Mouse (Mus musculus): Measurements from ENCODE around the gene Marveld1. TPM values are rescaled to one million over a fixed set of nuclear protein-coding genes. Genes with fewer than 3 reads are reported as not detected.

The Marveld1 gene
- total RNA-seq (2015; ENCODE audit: low replicate concordance): 0.84 and 2.2 TPM in 2 replicates
- 1.9 and 3.9 TPM in 2 replicates for total RNA-seq (2017; ENCODE audit: low replicate concordance)

DNA sequence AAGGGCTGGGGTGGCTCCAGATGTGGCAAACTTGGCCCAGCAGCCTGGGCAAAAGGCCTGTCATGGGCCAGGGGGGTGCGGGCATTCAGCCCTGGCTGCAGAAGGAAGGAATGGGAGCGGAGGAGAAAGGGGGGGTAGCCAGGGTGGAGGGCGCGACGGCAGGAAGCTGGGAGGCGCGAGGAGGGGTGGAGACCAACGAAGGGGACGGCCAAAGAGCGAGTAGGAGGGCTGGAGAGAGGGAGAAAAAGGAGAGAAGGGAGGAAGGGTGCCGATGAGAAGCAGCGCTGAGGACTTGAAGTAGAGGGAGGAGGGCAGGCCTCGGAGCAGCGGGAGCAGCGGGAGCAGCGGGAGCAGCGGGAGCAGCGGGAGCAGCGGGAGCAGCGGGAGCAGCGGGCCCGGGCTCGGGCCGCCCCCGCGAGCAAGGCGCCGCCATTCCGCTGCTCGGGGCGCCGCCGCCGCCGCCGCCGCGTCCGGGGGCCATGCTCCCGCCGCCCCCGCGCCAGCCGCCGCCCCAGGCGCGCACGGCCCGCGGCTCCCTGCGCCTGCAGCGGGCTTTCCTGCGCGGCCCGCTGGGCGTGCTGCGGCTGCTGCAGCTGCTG is at the start of gene Marveld1:
Gene Marveld1, plus strand, starts transcription at position 231 of the 599 bp plus-strand sequence.
- ATAC-seq (replicated peaks; ENCODE audit: low FRiP score, poor library complexity, severe bottlenecking): no peak

DNA sequence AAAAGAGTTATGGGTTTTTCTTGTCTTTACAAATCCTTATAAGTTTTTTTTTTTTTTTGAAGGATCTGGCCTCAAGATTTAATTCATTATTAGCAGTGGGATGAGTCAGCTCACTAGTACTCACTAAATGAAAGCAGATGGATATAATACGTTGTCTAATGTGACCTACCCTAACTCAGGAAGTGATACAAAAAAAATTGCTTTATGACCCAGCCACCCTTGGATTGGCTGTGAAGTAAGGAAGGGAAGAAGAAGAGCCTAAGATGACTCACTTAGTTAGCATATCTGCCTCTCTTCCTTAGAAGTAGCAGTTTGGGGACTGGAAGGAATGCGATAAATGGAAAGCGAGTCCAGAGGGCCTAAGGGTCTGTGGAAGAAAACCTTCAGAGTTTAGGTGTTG is 47.8 kb upstream of the Marveld1 start:
- ATAC-seq (replicated peaks; ENCODE audit: low FRiP score, poor library complexity, severe bottlenecking): no peak

DNA sequence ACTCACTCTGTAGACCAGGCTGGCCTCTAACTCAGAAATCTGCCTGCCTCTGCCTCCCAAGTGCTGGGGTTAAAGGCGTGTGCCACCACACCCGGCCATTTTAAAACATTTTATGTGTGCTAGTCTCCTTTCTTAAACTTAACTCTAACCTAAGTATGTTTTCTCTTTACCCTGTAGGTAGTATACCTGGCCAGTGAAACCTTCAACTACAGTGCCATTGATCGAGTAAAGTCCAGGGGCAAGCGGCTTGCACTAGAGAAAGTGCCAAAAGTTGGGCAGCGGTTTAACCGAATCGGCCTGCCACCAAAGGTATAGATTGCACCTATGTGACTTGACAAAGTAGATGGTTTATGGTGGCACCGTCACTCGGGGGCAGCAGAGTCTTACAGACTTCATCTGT is 42.5 kb upstream of the Marveld1 start:
- no peak for ATAC-seq (replicated peaks; ENCODE audit: low FRiP score, poor library complexity, severe bottlenecking)

DNA sequence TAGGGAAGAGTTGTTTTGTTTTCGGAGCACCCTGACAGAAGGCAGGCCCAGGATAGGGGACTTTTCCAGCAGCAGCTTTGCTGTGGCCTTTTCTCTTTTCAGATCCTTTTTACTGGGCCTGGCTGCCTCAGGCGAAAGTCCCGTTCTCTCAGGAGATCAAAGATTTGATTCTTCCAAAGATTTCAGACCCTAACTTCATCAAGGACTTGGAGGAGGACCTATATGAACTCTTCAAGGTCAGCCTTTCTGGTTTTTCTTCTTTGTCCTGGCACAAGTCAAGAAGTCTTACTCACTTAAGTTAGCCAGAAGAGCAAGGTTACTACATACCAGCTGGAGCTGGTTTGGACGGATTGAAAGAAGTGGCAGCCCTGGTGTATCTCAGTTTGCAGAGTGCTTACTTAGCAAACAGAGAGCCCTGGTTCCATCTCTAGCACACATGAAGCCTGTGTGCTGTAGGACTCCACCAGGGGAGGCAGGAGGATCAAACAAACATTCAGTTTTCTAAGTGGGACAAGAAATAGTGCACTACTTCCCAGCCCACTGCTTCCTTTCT is 31.3 kb upstream of the Marveld1 start:
- ATAC-seq (replicated peaks; ENCODE audit: low FRiP score, poor library complexity, severe bottlenecking): no peak

DNA sequence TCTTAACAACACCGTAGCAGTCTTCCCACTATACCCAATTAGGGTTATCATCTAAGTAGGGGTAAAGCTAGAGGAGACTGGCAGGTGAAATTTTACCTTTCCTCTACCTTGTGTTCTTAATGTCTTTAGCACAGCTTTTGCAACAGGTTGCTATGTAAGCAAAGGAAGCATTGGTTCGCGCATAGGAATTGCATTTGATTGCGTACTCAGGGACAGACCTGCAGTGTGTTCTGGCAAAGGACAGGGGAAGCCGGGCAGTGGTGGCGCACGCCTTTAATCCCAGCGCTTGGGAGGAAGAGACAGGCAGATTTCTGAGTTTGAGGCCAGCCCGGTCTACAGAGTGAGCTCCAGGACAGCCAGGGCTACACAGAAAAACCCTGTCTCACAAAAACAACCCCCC is 29.1 kb upstream of the Marveld1 start:
- no peak for ATAC-seq (replicated peaks; ENCODE audit: low FRiP score, poor library complexity, severe bottlenecking)

DNA sequence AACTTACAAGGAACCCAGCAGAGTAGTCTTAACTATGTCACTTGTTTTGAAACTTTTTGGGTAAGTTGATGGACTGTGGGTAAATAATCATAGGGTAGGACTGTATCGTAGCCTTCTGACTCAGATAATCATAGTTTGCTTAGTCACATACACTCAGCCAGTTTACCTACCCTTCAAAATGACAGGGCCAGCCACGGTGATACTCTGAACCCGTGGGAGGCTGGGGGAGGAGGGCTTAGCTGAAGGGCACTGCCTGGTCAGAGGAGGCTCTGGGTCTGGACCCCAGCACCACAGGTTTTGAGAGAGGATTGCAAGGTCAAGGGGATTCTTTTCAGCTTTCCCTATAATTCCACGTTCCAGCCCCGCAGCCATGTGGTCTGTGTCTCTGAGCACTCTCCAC is 28.6 kb upstream of the Marveld1 start:
- ATAC-seq (replicated peaks; ENCODE audit: low FRiP score, poor library complexity, severe bottlenecking): no peak

DNA sequence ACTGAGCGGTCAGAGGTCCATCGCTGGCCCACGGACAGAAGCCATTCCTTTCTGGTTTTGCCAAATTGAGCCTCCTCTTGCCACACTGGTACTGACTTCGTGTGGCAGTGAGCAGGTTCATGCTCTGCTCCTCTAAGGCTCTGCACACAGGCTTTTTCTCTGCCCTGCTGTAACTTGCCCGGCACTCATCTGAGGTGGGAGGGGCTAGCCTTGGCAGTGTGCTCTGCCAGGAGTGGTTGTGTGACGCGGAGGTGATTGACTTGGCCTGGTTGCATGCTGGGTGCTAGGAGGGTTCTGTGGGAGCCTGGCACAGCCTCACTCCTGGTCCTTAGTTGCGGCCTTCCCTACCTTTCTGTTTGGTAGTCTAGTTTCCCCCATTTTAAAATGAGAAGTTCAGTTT is 26.7 kb upstream of the Marveld1 start:
- ATAC-seq (replicated peaks; ENCODE audit: low FRiP score, poor library complexity, severe bottlenecking): no peak

DNA sequence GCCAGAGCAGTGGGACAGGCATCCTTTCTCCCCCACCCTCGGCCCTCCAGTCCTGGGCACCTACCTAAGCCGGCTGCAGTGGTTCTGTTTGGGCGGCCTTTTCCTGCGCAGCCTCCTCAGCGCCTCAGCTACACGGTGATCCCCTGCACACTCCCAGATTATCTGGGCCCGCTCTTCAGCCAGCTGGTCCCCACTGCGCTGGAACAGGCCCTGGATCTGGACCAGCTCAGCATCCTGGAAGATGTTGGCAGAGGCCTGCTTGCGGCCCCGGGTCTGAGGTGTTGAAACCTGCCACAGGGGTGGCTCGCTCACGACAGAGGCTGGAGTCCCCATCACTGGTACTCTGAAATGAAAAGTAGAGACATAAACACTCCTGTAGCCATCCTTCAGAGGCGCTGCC is 22.5 kb upstream of the Marveld1 start:
- no peak for ATAC-seq (replicated peaks; ENCODE audit: low FRiP score, poor library complexity, severe bottlenecking)

DNA sequence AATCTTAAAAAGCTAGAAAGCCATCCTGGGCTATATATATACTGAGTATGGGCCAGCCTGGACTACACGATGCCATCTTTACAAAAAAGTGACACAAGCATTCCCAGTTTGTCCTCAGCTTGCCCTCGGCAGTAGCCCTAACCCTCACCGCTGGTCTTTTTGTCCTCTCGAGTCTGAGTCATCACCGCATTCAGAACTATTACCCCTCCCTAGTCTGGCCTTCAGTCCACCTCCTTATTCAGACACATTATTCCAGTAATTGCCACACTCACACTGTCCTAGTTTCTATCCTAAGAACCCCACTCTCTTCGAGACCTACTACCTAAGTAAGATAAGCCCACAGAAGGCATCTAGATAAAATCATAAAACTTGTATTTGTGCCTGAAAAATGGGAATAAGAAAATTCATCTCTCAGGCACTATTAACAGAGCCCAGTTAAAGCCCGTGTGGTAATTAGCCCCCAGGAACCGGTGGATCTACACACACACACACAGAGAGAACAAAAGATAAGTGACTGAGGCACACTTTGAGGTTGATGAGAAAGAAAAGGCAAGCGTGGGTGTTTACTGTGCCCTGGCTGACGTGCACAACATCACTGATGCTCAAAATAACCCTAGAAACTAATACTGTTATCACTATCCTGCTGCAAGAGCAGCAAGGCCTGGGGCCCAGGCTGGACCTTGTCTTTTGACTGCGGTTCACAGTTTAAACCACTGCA is 21.5 kb upstream of the Marveld1 start:
- no peak for ATAC-seq (replicated peaks; ENCODE audit: low FRiP score, poor library complexity, severe bottlenecking)

DNA sequence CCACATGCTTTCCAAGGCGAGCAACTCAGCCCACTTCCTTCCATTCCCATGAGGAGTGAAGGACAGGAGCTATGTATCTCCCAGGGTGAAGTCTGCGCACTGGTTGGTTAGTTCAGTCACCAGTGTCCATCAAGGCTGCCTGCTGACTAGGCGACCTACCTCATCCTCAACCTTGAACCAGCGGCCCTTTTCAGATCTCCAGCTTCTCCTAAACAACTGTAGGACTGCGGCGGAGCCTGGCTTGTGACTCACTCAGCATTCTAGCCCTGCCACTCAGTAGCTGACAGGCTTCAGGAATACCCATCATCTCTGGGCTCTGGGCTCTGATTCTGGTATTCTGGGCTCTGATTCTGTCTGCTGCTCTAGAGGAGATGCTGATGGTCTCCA is 21.0 kb upstream of the Marveld1 start:
- no peak for ATAC-seq (replicated peaks; ENCODE audit: low FRiP score, poor library complexity, severe bottlenecking)

DNA sequence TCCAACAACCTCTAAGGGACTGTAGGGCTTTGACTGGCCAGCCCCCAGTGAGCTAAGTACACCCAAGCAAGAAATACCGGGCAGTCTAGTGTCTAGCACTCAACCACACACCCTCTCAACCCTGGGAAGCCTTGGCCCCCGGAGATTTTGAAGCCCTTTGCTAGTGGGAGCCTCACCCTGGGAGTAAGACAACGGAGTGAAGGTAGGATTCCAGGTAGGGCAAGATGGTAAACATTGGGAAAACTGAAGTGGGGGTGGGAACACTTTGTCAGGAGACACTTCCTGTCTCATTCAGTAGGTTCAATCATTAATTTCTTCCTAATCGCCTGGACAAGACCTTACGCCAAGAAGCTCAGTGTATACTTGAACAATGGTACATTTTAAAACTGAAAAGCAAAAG is 20.2 kb upstream of the Marveld1 start:
- no peak for ATAC-seq (replicated peaks; ENCODE audit: low FRiP score, poor library complexity, severe bottlenecking)

DNA sequence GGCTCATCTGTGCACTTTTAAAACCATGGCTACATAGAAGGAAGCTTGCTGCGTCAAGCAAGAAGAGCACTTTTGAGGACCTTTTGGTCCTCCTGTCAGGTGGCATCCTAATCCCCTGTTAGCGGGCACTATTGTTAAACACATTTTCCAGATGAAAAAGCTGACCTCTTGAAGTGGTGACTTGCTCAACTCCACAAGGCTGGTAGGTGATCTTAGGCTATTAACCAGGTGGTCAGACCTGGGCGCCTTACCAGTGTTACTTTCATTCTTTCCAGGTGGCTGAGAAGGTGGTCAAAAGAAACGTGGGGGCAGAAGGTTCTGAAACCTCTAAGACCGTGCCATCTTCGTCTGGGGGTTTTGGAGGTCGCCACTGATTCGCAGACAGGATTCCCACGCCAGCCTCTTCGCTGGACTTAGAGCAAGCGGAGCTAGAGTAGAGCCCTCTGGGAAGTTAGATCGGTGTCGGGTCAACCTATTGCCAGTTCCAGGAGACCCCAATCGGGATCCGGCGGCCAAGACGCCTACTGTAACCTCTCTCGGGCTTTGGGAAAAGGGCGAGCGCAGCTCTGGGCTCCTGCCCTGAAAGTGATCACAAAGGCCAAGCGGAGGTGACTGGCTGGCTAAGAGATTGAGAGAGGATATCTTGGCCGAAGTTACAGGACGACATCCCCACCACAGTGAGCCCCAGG is 19.0 kb upstream of the Marveld1 start:
- no peak for ATAC-seq (replicated peaks; ENCODE audit: low FRiP score, poor library complexity, severe bottlenecking)

DNA sequence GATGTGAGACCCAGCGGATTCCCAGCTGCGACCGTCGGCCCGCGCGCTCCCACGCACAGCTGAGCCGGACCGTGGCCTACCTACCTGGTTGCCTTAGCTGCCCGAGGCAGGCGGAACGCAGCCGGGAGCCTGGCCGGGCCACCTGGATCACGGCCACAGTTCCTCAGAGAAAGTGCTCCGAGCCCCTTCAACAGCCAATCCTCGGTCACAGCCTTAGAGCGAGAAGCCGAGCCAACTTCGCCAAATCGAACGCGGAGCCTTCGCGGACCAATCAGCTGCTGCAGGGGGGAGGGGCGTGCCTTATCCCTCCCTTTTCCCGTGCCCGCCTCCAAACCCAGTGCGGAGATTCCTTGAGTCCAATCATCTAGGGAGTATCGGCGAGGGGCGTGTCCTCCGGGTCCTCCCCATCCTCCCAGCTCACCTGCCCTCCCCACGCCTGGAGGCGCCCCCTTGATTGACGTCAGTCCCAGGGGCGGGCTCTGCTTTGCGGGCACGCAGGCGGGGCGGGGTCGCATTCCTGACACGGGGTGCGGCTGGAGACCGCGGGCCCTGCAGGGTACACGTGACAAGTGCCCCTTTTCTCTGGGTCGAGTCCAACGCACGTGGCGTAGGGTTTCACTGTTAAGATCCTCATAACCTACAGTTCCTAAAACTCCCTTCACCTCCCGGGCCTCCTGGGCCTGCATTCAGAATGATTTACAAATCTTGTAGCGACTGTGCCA is 18.3 kb upstream of the Marveld1 start, which contains the start of gene Avpi1:
Gene Avpi1, minus strand, starts transcription at position 273 of the 722 bp plus-strand sequence.
- peak; percentile 96 for ATAC-seq (replicated peaks; ENCODE audit: low FRiP score, poor library complexity, severe bottlenecking)

DNA sequence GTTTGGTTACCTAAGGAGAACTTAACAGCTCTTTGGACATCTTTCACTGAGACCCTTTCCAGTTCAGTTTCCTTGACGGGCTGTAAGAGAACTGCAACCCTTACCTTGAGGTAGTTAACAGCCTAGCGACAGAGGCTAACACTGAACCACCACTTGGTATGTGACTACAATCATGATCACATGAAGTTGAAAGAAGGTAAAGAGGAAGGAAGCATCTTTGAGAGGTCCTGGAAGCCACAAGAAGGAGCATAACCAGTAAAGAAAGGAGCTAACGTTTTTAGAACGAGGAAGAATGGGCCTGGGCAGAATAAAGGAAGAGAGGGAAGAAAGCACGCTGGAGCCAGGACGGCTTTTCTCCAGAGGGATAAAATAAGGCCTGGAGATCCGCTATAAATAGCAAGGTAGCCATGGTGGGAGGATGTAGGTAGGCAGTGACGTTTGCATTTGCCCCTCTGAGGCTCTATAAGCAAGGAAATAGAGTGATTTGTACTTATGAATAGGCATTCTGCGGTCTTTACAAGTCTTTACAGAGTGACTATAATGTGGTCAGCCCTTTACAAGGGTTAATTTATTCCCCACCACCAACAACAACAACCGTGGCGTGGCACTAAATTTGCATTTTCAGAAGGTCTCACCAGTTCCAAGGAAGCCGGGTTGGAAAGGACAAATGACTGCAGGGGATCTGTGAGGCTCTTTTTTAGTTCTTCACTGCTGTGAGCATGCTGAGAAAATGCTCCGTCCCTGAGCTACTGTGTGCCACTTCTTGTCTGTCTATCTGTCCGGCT is 17.5 kb upstream of the Marveld1 start:
- ATAC-seq (replicated peaks; ENCODE audit: low FRiP score, poor library complexity, severe bottlenecking): no peak

DNA sequence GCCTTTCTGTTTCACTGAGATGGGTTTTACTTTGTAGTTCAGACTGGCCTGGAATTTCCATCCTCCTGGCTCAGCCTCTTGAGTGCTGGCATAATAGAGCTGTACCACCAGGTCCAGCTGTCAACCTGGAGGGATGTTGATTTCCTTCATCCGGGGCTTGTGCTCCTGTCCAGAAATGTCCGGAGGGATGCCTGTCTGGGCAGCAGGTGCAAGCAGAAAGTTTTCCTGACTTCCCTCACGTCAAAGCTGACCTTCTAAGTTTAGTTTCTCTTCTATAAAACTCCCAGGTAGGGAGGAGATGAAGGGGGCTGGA is 16.9 kb upstream of the Marveld1 start:
- no peak for ATAC-seq (replicated peaks; ENCODE audit: low FRiP score, poor library complexity, severe bottlenecking)

DNA sequence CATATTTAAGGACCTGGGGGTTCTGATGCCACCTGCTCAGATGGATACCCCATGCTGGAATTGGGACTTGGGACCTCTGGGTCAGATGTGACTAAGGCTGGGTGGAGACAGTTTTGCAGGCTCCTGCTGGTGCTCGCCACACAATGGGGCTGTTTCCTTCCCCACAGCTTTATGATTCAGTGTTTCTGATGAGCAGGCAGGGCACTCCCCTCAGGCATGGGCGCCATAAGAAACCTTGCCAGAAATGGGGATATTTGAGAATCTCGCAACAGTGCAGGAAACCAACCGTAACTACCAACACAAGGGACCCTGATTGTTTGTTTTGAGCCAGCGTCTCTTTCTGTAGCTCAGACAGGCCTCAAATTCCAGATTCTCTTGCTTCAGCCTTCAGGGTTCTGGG is 16.1 kb upstream of the Marveld1 start:
- no peak for ATAC-seq (replicated peaks; ENCODE audit: low FRiP score, poor library complexity, severe bottlenecking)

DNA sequence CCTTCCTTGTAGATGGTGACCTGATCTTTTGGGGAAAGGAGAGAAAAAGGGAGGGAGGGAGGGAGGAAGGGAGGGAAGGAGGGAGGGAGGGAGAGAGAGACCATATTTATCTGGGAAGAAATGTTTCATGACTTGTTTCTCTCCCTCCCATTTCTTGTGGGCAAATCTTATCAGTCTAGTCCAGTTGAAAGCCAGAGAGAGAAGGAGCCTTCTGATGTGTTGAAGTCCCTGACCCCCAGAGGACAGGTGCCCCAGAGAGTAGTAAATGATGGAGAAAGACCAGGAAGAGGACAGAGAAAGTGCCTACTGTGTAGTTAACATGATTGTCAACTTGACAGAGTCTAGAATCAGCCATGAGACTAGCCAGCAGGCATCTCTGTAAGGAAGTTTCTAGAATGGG is 12.1 kb upstream of the Marveld1 start:
- ATAC-seq (replicated peaks; ENCODE audit: low FRiP score, poor library complexity, severe bottlenecking): no peak

DNA sequence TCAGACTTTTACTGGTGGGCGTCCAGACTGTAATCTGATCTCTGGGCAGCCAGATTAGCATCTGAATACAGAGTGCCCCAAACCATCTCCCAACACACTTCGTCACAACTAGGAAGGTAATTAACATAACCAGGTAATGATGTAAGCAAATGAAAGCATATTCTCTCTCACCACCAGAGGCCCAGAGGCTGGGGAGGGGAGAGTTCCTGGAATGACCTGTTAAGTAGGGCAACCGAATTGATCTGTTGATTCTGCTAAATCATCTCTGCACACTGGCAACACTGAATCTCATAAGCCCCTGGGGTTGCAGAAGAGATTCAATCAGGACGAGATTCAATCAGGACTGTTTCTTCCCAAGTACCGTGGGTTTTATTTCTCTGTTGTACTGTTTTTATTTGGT is 11.1 kb upstream of the Marveld1 start:
- ATAC-seq (replicated peaks; ENCODE audit: low FRiP score, poor library complexity, severe bottlenecking): no peak

DNA sequence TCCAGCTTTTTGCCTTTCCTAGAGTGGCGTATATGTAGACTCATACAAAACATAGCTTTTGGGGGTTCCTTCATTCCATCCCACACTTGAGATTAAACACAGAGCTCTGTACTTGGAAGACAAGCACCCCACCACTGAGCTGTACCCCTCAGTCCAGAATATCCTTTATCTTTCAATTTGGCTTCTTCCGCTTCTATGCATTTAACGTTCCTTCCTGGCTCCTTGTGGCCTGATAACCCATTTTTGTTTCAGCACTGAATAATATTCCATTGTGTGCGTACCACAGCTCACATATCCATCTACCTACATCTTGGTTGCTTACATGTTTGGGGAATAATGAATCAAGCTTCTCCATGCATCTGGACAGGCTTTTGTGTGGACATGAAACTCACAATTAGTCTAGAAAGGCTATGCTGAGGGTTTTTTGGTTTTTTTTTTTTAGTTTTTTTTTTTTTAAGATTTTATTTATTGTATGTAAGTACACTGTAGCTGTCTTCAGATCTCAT is 10.0 kb upstream of the Marveld1 start:
- ATAC-seq (replicated peaks; ENCODE audit: low FRiP score, poor library complexity, severe bottlenecking): no peak
